Mouse (Mus musculus) spleen, adult 2 months (tissue): ENCODE measurements around the gene Mylpf. TPM values are rescaled to one million over a fixed set of nuclear protein-coding genes. Genes with fewer than 3 reads are reported as not detected.

ENCODE experiments used
- DNase-seq, 2 experiments: peaks; one replicate each; pipeline versions ENCODE4 v3.0.0 to v3.0.0-alpha.2; 2012 to 2021; ENCODE audit warnings: low spot score in 2 of 2, low read depth in 1 of 2
- H3K27ac ChIP-seq: fragments of 200-500 bp; 2 replicates; pipeline ENCODE4 v1.5.1; 2012; ENCODE audit warnings: low read length, inconsistent platforms; ENCODE audit not compliant: insufficient read depth
- H3K27me3 ChIP-seq: fragments of 200-500 bp; 2 replicates; pipeline ENCODE4 v1.6.1; 2012; ENCODE audit warnings: mild to moderate bottlenecking, moderate library complexity, low read length, inconsistent platforms; ENCODE audit not compliant: control insufficient read depth, insufficient read depth
- H3K36me3 ChIP-seq: fragments of 200-500 bp; 2 replicates; pipeline ENCODE4 v1.6.1; 2012; ENCODE audit warnings: mild to moderate bottlenecking, low read length, inconsistent platforms; ENCODE audit not compliant: control insufficient read depth, insufficient read depth
- H3K4me1 ChIP-seq: fragments of 200-500 bp; 2 replicates; pipeline ENCODE4 v1.6.1; 2011; ENCODE audit warnings: inconsistent platforms; ENCODE audit not compliant: control insufficient read depth, insufficient read depth, insufficient read length
- H3K4me3 ChIP-seq: fragments of 200-500 bp; 2 replicates; pipeline ENCODE4 v1.5.1; 2011; ENCODE audit warnings: mild to moderate bottlenecking, inconsistent platforms; ENCODE audit not compliant: insufficient read depth, insufficient read length; ENCODE audit errors: extremely low read depth
- CTCF ChIP-seq: fragments of 200-500 bp; IDR thresholded peaks from 2 replicates; pipeline ENCODE4 v1.5.1; 2011; ENCODE audit warnings: mild to moderate bottlenecking, inconsistent platforms; ENCODE audit not compliant: insufficient read depth, insufficient read length, insufficient replicate concordance; ENCODE audit errors: extremely low read depth
- POLR2A ChIP-seq: fragments of 200-500 bp; IDR thresholded peaks from 2 replicates; pipeline ENCODE4 v1.6.1; 2011; ENCODE audit warnings: low read depth, low read length, inconsistent platforms
- WGBS: fragments of 180-500 bp; shearing (Covaris S2); methylation state at CpG from one replicate; pipeline ENCODE4 v1.1.7; 2018; 5-methylcytosine and 5-hydroxymethylcytosine counted together
- polyA plus RNA-seq: library from polyadenylated mRNA; depleted of rRNA; stranded (reverse); fragments of >200 nt; gene quantifications from 2 replicates; pipeline ENCODE4 v1.2.3, GENCODE M21; 2012

The Mylpf gene
- polyA plus RNA-seq, 1 experiment: 1.2 TPM

DNA sequence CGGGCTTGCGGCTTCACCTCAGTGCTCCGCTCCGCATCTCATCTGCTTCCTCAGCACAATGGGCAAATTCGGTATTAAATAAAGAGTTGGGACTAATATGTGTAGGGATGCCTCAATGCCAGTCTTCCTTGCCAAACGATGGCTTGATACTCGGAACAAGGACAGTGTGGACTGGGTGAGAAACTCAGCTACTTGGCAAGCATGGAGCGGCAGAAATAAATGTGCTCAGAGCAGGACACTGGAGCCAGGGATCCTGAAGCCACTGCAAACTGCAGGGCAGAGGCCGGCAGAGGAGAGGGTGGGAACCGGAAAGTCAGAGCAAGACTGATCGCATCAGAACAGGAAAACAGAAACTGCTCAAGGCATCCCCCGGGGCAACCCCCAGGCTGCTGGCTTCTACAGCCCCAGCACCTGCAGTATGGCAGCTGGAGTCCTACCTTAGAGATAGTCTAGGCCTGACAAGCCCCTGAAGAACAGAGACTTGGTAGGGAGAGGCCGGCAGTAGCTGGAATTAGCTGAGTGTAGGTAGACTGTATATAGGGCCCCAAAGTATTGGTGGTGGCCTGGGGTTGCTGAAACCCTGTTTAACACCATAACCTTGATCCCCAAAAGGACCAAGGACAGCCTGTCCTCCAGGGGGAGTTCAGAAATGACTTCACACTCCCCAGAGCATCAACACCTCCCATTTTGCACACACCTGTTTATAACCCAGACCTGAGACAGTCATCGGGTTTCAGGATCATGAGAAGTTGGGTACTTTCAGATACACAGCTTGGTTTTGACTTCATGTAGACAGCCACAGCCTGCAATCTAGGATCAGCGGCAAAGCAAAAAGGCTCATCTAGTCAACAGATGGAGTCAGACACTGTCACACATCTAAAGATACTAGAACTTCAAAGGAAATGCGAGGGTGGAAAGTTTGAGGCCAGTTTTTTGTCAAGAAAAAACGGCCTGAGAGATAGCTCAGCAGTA lies 20.1 kb upstream of the Mylpf start:
- WGBS: 46% methylated on average over 17 of the region's 17 CpGs
- H3K4me3 ChIP-seq: no peak overlapping the region
- H3K27me3 ChIP-seq: no peaks in the 10 kb centered on the region
- no peak for TF ChIP-seq POLR2A
- TF ChIP-seq CTCF: no peak
- peak overlapping the region; percentile 51 for H3K27ac ChIP-seq
- peaks cover 19% of the 10 kb centered on the region for H3K36me3 ChIP-seq
- peaks cover 6% of the 10 kb centered on the region; the same call in 1 of the 2 replicates for H3K4me1 ChIP-seq
- DNase-seq: no peak

DNA sequence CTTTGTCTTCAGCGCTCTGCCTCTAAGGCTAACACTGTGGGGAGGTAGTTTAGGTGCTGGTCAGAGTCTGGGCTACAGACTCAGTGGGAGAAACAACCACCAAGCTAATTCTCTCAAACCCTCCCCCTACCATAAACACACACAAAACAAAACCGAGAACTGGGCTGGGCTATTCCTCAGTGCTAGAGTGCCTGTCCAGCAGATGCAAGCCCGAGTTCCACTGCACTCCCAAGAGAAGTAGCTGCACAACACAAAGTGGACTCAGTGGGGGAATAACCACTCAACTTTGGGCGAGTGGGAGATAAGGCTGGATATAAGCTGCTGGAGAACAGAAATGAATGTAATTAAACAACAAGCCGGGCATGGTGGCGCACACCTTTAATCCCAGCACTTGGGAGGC lies 18.0 kb upstream of the Mylpf start:
- no peak for DNase-seq
- TF ChIP-seq CTCF (no peak), POLR2A (no peak)
- WGBS: 85% methylated on average over 6 of the region's 6 CpGs
- Histone ChIP-seq H3K27ac (no peak overlapping the region), H3K4me3 (no peak overlapping the region), H3K36me3 (peaks cover 25% of the 10 kb centered on the region), H3K27me3 (no peaks in the 10 kb centered on the region), H3K4me1 (peaks cover 9% of the 10 kb centered on the region; the same call in 1 of the 2 replicates)

DNA sequence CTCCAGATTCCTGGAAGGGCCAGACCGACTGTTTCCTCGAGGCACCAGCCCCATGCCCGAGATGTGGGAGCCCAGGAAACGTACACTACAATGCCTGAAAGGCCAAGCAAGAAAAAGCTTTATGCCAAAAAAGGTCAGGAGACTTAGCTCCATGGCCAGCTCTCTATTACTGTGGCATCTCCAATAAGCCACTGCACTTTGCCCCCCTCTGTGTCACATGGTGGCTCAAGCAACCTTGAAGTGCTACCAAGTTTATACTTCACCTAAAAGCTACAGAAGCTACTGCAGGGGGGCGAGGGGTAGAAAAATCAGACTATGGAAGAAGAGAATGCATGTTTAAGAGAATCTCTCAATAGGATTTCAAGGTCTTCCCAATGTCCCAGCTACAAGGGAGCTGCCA lies 15.7 kb upstream of the Mylpf start:
- no peak for TF ChIP-seq CTCF
- TF ChIP-seq POLR2A: no peak
- Histone ChIP-seq H3K4me1 (peaks cover 13% of the 10 kb centered on the region; the same call in 1 of the 2 replicates), H3K27me3 (no peaks in the 10 kb centered on the region), H3K27ac (no peak overlapping the region), H3K36me3 (peaks cover 25% of the 10 kb centered on the region), H3K4me3 (no peak overlapping the region)
- 95% methylated on average over 5 of the region's 5 CpGs for WGBS
- no peak for DNase-seq

DNA sequence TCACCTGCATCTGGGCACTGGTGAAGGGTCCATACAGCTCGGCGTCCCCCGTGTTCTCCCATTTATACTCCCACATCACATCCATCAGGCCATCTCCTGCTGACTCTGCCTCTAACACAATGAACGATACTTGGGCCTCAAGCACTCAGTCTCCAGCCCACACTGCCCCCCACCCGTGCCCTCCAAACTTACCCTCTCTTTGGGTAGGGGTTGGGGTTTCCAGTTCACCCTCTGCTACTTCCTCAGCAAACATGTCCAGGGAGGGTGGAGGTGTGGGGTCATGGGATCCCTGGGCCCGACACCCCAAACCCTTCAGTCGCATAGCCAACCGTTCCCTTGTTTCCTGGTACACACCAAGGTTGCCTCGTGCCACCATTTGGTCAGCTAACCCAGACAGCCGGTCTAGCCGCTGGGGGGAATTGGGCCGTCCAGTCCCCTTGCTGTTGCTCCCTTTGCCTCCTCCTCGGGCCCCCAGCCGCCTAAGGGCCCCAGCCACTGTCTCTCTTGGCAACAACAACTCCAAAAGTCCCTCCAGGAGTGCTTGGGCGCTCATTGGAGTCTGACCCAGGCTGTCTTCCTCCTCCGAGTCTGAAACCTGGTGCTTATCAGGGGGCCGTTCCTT lies 14.6 kb upstream of the Mylpf start:
- TF ChIP-seq CTCF (no peak), POLR2A (no peak)
- H3K27ac ChIP-seq: no peak overlapping the region
- no peaks in the 10 kb centered on the region for H3K27me3 ChIP-seq
- no peak overlapping the region for H3K4me3 ChIP-seq
- peaks cover 9% of the 10 kb centered on the region; the same call in 1 of the 2 replicates for H3K4me1 ChIP-seq
- H3K36me3 ChIP-seq: peaks cover 36% of the 10 kb centered on the region
- 96% methylated on average over 17 of the region's 17 CpGs for WGBS
- DNase-seq: no peak

DNA sequence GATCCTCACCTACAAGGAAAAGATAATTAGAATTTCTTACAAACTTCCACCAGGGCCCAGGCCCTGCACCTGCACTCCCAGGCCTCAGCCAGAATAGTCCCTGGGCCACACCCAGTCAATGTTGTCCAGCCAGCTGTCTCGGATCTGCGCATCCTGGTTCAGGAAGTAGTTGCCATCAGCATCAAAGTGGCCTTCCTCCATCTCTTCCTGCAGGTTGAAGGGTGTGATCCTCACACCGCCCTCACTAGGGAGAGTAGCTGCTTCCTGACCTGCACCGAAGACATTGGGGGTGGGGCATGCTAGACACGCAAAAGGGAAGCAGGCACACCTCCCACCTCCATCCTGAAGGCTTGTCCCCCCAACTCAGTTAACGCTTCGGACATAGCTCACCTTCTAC lies 14.1 kb upstream of the Mylpf start:
- H3K27ac ChIP-seq: no peak overlapping the region
- no peak overlapping the region; the same call in 1 of the 2 replicates for H3K4me3 ChIP-seq
- H3K27me3 ChIP-seq: no peaks in the 10 kb centered on the region
- no peak for DNase-seq
- WGBS: 52% methylated on average over 7 of the region's 7 CpGs
- no peak for TF ChIP-seq POLR2A
- TF ChIP-seq CTCF: no peak
- H3K36me3 ChIP-seq: peaks cover 41% of the 10 kb centered on the region
- peaks cover 9% of the 10 kb centered on the region; the same call in 1 of the 2 replicates for H3K4me1 ChIP-seq

DNA sequence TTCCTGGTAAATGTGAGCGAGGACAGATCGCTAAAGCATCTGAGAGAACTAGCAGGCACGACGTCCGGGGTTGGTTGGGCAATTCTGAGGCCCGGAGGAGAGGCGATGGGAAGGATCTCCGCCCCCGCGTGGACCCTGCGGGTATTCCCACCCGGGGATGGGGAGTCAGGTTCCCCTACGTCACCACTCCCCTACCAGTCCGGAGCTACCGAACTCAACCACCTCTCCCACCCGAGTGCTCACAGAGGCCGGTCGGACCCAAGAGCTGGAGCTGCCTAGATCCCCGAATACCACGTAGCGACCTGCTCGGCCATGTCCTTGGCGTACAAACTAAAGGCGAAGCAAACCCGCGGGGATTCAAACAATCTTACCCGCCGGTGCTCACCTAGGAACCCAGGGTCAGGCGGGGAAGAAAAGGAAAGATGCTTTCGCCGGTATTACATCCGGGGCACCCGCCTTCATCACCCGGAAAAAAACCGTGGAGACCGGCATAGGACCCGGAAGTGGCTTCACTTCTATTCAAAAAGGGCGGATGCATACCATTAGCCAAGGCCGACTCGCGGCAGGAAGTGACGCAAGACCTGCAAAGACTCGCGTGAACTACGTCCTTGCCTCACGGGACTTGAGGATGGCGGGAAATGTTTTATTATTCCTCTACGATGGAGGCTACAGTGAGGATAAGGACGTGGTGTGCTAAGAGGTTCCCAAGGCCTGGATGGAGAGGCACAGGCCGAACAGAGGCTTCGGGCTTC lies 13.0 kb upstream of the Mylpf start, which contains the start of gene Cd2bp2:
Gene Cd2bp2, minus strand, starts transcription at position 507 of the 752 bp plus-strand sequence.
- H3K36me3 ChIP-seq: peaks cover 48% of the 10 kb centered on the region
- peak; percentile 93 to 96 for DNase-seq
- WGBS: under 1% methylated on average over 51 of the region's 51 CpGs

More for the DNA sequence above, 13.0 kb upstream of the Mylpf start, which contains the start of gene Cd2bp2:
- H3K27me3 ChIP-seq: no peaks in the 10 kb centered on the region
- peak within 1 kb of the TSS; percentile 79 for H3K27ac ChIP-seq
- TF ChIP-seq POLR2A (peak; percentile 10; the same call in 1 of the 2 replicates), CTCF (no peak)
- H3K4me1 ChIP-seq: peaks cover 9% of the 10 kb centered on the region; the same call in 1 of the 2 replicates
- H3K4me3 ChIP-seq: peak within 1 kb of the TSS; percentile 82
